Mouse (Mus musculus) embryonic fibroblast, embryonic 13.5 days (primary cell): ENCODE measurements around the gene Nrg3.

Source experiments
- CTCF ChIP-seq: IDR thresholded peaks from 2 replicates; pipeline ENCODE4 v1.5.1; 2011; ENCODE audit warnings: mild to moderate bottlenecking, control low read depth, low read length, moderate library complexity, borderline replicate concordance; ENCODE audit not compliant: insufficient read depth
- POLR2A ChIP-seq: IDR thresholded peaks from 2 replicates; pipeline ENCODE4 v1.6.1; 2011; ENCODE audit warnings: low read depth, mild to moderate bottlenecking, control low read depth, low read length, moderate library complexity

- TF ChIP-seq POLR2A: no peak
- TF ChIP-seq CTCF: no peak
Observed at GRCm38 (mm10) chr14:38340967-38341366, 1131.9 kb downstream of the Nrg3 start.
